Mouse (Mus musculus) CH12.LX (cell line): ENCODE data around the gene Tsn. TPM values are rescaled to one million over a fixed set of nuclear protein-coding genes. Genes with fewer than 3 reads are reported as not detected.

Experiments
- DNase-seq: peaks from one replicate; pipeline ENCODE4 v3.0.0-alpha.2; 2013; ENCODE audit errors: extremely low read depth
- H3K27ac ChIP-seq: 2 replicates; pipeline ENCODE4 v1.5.1; 2012; ENCODE audit warnings: low read depth, mild to moderate bottlenecking, control low read depth, moderate library complexity; ENCODE audit not compliant: insufficient read depth
- H3K27me3 ChIP-seq: replicated peaks from 2 replicates; pipeline ENCODE3; 2012; ENCODE audit warnings: inconsistent platforms
- H3K36me3 ChIP-seq, 2 experiments: replicated peaks in 1 of 2; 2 replicates each; pipeline versions ENCODE3 to v1.6.1; 2012; ENCODE audit warnings: inconsistent platforms in 1 of 2, low read length in 1 of 2, mild to moderate bottlenecking in 1 of 2, mixed read lengths in 1 of 2, moderate library complexity in 1 of 2; ENCODE audit not compliant: control insufficient read depth in 1 of 2, insufficient read depth in 1 of 2
- H3K4me1 ChIP-seq, 2 experiments: 2 replicates each; pipeline ENCODE4 v1.6.1; 2012; ENCODE audit warnings: inconsistent platforms in 1 of 2, moderate library complexity in 1 of 2; ENCODE audit not compliant: insufficient read depth in 2 of 2, control insufficient read depth in 1 of 2
- H3K4me2 ChIP-seq: 2 replicates; pipeline ENCODE4 v1.6.1; 2012; ENCODE audit warnings: low read depth, mild to moderate bottlenecking, control low read depth; ENCODE audit not compliant: poor library complexity, insufficient read depth, severe bottlenecking
- H3K4me3 ChIP-seq, 3 experiments: fragments of 150-350 bp in 1 of 3; sonication (generic) in 1 of 3; replicated peaks in 1 of 3; 2 replicates each; pipeline versions ENCODE3 to v1.5.1; 2011 to 2012; ENCODE audit warnings: low read depth in 2 of 3, low read length in 2 of 3, mild to moderate bottlenecking in 2 of 3, moderate library complexity in 2 of 3, control low read depth in 1 of 3, improper control_type of control experiment in 1 of 3, inconsistent platforms in 1 of 3, mixed read lengths in 1 of 3; ENCODE audit not compliant: poor library complexity in 1 of 3
- H3K79me2 ChIP-seq: replicated peaks from 2 replicates; pipeline ENCODE4 v1.6.1; 2012; ENCODE audit warnings: mild to moderate bottlenecking, moderate library complexity; ENCODE audit not compliant: control insufficient read depth, poor library complexity, insufficient read depth, severe bottlenecking; ENCODE audit errors: extremely low read depth
- H3K9ac ChIP-seq: 2 replicates; pipeline ENCODE4 v1.6.1; 2012; ENCODE audit warnings: low read depth, mild to moderate bottlenecking, control low read depth, moderate library complexity; ENCODE audit not compliant: insufficient read depth
- H3K9me3 ChIP-seq: replicated peaks from 2 replicates; pipeline ENCODE3; 2012; ENCODE audit warnings: low read length, inconsistent platforms, mixed read lengths
- BHLHE40 ChIP-seq: IDR thresholded peaks from 2 replicates; pipeline ENCODE4 v1.6.1; 2011; ENCODE audit warnings: mild to moderate bottlenecking, low read depth, low read length, improper control_type of control experiment
- CHD1 ChIP-seq: IDR thresholded peaks from 2 replicates; pipeline ENCODE4 v1.6.1; 2012; ENCODE audit warnings: low read depth, low read length, improper control_type of control experiment, inconsistent platforms
- CTCF ChIP-seq, 2 experiments: IDR thresholded peaks in 1 of 2; conservative IDR thresholded peaks in 1 of 2; 2 replicates each; pipeline ENCODE4 v1.5.1; 2011 to 2012; ENCODE audit warnings: low read depth in 2 of 2, low read length in 2 of 2, improper control_type of control experiment in 1 of 2, inconsistent platforms in 1 of 2, mild to moderate bottlenecking in 1 of 2, moderate library complexity in 1 of 2
- E2F4 ChIP-seq: IDR thresholded peaks from 2 replicates; pipeline ENCODE4 v1.6.1; 2011; ENCODE audit warnings: low read depth, low read length, improper control_type of control experiment; ENCODE audit not compliant: insufficient replicate concordance
- EP300 ChIP-seq: IDR thresholded peaks from 2 replicates; pipeline ENCODE4 v1.6.1; 2011; ENCODE audit warnings: low read length, improper control_type of control experiment
- ETS1 ChIP-seq: conservative IDR thresholded peaks from 2 replicates; pipeline ENCODE4 v1.6.1; 2012; ENCODE audit warnings: low read depth, mild to moderate bottlenecking, inconsistent platforms, low read length, improper control_type of control experiment, moderate library complexity
- GABPA ChIP-seq: IDR thresholded peaks from 2 replicates; pipeline ENCODE4 v1.6.1; 2012; ENCODE audit warnings: low read depth, low read length, improper control_type of control experiment, inconsistent platforms; ENCODE audit not compliant: insufficient replicate concordance
- IRF4 ChIP-seq: IDR thresholded peaks from 2 replicates; pipeline ENCODE4 v1.6.1; 2014; ENCODE audit warnings: low read depth, mild to moderate bottlenecking, inconsistent platforms, low read length, improper control_type of control experiment
- JUN ChIP-seq: IDR thresholded peaks from 2 replicates; pipeline ENCODE4 v1.6.1; 2011; ENCODE audit warnings: low read depth, mild to moderate bottlenecking, low read length, improper control_type of control experiment, moderate library complexity; ENCODE audit not compliant: insufficient read depth
- JUND ChIP-seq: conservative IDR thresholded peaks from 2 replicates; pipeline ENCODE4 v1.6.1; 2011; ENCODE audit warnings: low read depth, low read length, improper control_type of control experiment
- MAFK ChIP-seq: IDR thresholded peaks from 2 replicates; pipeline ENCODE4 v1.6.1; 2011; ENCODE audit warnings: low read length, improper control_type of control experiment; ENCODE audit not compliant: insufficient replicate concordance
- MAX ChIP-seq: IDR thresholded peaks from 2 replicates; pipeline ENCODE4 v1.6.1; 2011; ENCODE audit warnings: low read length, improper control_type of control experiment
- MAZ ChIP-seq: IDR thresholded peaks from 2 replicates; pipeline ENCODE4 v1.6.1; 2012; ENCODE audit warnings: low read depth, mild to moderate bottlenecking, inconsistent platforms, low read length, improper control_type of control experiment, moderate library complexity
- MEF2A ChIP-seq: IDR thresholded peaks from 2 replicates; pipeline ENCODE4 v1.6.1; 2014; ENCODE audit warnings: low read depth, mild to moderate bottlenecking, inconsistent platforms, low read length, improper control_type of control experiment, borderline replicate concordance
- MXI1 ChIP-seq: IDR thresholded peaks from 2 replicates; pipeline ENCODE4 v1.6.1; 2011; ENCODE audit warnings: mild to moderate bottlenecking, low read depth, low read length, improper control_type of control experiment
- PAX5 ChIP-seq: IDR thresholded peaks from 2 replicates; pipeline ENCODE4 v1.6.1; 2012; ENCODE audit warnings: low read length, inconsistent platforms, mixed read lengths
- RAD21 ChIP-seq: IDR thresholded peaks from 2 replicates; pipeline ENCODE4 v1.6.1; 2011; ENCODE audit warnings: low read depth, mild to moderate bottlenecking, low read length, improper control_type of control experiment, moderate library complexity
- SIN3A ChIP-seq: IDR thresholded peaks from 2 replicates; pipeline ENCODE4 v1.6.1; 2012; ENCODE audit warnings: low read length, improper control_type of control experiment, inconsistent platforms
- SMC3 ChIP-seq: IDR thresholded peaks from 2 replicates; pipeline ENCODE4 v1.6.1; 2011; ENCODE audit warnings: low read depth, low read length, improper control_type of control experiment
- TBP ChIP-seq: conservative IDR thresholded peaks from 2 replicates; pipeline ENCODE4 v1.6.1; 2011; ENCODE audit warnings: low read depth, low read length, improper control_type of control experiment
- UBTF ChIP-seq: IDR thresholded peaks from 2 replicates; pipeline ENCODE4 v1.6.1; 2012; ENCODE audit warnings: low read depth, mild to moderate bottlenecking, inconsistent platforms, low read length, improper control_type of control experiment, moderate library complexity
- USF1 ChIP-seq: IDR thresholded peaks from 2 replicates; pipeline ENCODE4 v1.6.1; 2014; ENCODE audit warnings: low read depth, mild to moderate bottlenecking, inconsistent platforms, low read length, improper control_type of control experiment
- USF2 ChIP-seq: conservative IDR thresholded peaks from 2 replicates; pipeline ENCODE4 v1.6.1; 2011; ENCODE audit warnings: low read depth, low read length, improper control_type of control experiment
- ZC3H11A ChIP-seq: IDR thresholded peaks from 2 replicates; pipeline ENCODE4 v1.6.1; 2012; ENCODE audit warnings: low read depth, mild to moderate bottlenecking, inconsistent platforms, low read length, improper control_type of control experiment
- ZKSCAN1 ChIP-seq: IDR thresholded peaks from 2 replicates; pipeline ENCODE4 v1.6.1; 2012; ENCODE audit warnings: low read depth, inconsistent platforms, low read length, improper control_type of control experiment, borderline replicate concordance
- ZMIZ1 ChIP-seq: IDR thresholded peaks from 2 replicates; pipeline ENCODE4 v1.6.1; 2012; ENCODE audit warnings: low read depth, mild to moderate bottlenecking, inconsistent platforms, low read length, improper control_type of control experiment
- dilution Hi-C: fragments of 300-500 bp; cut with MboI; formaldehyde crosslinking; loops from 2 replicates; pipeline ENCODE4 v1.14.3; 2020; ENCODE audit warnings: low sequenced_read_pairs; ENCODE audit not compliant: extremely low pct_unique_long_range_greater_than_20kb, extremely low pct_ligation_motif_present
- in situ Hi-C: fragments of 300-500 bp; cut with MboI; formaldehyde crosslinking; loops from 3 replicates; pipeline ENCODE4 v1.14.3; 2019; ENCODE audit warnings: low sequenced_read_pairs, low pct_ligation_motif_present, low pct_unique_long_range_greater_than_20kb, mixed read lengths
- polyA plus RNA-seq: library from polyadenylated mRNA; unstranded; fragments of >175 nt; gene quantifications from 2 replicates; pipeline ENCODE4 v1.2.1, GENCODE M21; 2012; ENCODE audit warnings: low read depth; ENCODE audit not compliant: insufficient read length
- total RNA-seq, 2 experiments: library from RNA; depleted of rRNA; stranded (reverse); fragments of 300-350 nt in 1 of 2; fragments of >200 nt in 1 of 2; gene quantifications; 2 replicates each; pipeline ENCODE4 v1.2.3; 2012 to 2014

Gene Tsn
- total and polyA plus RNA-seq, 3 experiments: 147 to 196 (median 158) TPM

DNA sequence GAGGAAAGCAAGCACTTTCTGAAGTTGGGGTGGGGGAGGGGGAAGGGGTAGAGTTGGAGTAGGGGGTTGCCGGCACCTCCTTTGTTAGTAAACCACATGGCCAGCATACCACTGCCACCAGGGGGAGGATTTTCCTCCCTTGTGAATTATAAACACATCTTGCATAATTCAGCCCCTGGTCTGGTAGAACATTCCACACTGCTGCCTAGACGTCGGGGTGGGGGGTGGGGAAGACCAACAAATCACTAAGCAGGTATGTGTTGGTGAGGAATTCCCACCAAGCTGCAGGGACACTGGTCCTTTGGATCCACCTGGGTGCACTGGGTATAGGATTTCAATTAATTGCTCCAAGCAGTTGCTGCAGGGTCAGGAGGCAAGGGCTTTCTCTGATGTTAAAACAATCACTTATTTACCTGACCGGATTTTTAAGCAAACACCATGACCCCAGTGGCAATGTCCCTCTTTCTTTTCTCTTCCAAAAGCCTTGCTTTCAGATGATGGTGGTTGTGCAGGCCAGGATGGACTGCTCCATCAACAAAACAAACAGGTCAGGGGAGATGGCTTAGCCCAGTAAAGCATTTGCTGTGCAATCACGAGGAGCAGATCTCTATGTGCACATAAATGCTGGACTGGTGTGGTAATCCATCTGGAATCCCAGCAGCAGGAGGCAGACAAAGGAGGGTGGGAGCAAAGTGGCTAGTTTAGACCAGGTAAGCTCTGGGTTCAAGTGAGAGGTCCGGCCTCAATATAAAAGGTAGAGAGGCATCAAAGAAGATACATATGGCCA is 32.3 kb upstream of the Tsn start:
- H3K4me1 ChIP-seq: no peaks in the 10 kb centered on the region
- in situ Hi-C loops: loop anchor here (25.0 kb wide), 1 partner anchor 418 kb away; no protein-coding TSS in a partner anchor
- dilution Hi-C loops: no loop called here
- TF ChIP-seq EP300: no peak
- TF ChIP-seq CTCF (conservative IDR thresholded peaks at IDR 0.05 in 1 of 2, IDR thresholded peaks at IDR 0.05 in 1 of 2; ENCODE audit: low read depth in 2 of 2, low read length in 2 of 2): peak in 1 of 2 experiments; percentile 22; a peak in 1 of 4 replicates
- no peak overlapping the region for H3K4me3 ChIP-seq
- H3K4me2 ChIP-seq: no peak overlapping the region
- no peaks in the 10 kb centered on the region for H3K9me3 ChIP-seq
- H3K36me3 ChIP-seq: no peaks in the 10 kb centered on the region
- no peaks in the 10 kb centered on the region for H3K27me3 ChIP-seq
- no peak overlapping the region for H3K9ac ChIP-seq
- no peak for DNase-seq
- no peak overlapping the region for H3K27ac ChIP-seq
- H3K79me2 ChIP-seq: no peaks in the 10 kb centered on the region

DNA sequence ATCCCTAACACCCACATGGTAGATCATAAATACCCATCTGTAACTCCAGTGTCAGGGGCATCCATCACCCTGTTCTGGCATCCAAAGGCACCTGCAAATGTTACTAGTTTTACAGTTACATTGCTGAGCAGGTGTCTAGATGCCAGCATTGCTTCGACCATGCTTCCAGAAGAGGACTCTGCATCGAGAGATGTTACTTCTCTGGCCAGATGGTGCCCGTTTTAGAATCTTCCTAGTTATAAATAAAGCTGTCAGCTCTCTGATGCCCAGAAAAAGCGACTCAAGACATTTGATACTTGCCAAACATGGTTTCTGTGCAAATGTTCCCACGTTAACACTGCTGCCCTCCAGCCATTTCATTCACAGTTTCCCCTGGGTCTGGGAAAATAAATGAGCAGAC is 26.4 kb upstream of the Tsn start:
- in situ Hi-C loops (loop anchor here (25.0 kb wide), 1 partner anchor 424 kb away; no protein-coding TSS in a partner anchor), dilution Hi-C loops (no loop called here)

DNA sequence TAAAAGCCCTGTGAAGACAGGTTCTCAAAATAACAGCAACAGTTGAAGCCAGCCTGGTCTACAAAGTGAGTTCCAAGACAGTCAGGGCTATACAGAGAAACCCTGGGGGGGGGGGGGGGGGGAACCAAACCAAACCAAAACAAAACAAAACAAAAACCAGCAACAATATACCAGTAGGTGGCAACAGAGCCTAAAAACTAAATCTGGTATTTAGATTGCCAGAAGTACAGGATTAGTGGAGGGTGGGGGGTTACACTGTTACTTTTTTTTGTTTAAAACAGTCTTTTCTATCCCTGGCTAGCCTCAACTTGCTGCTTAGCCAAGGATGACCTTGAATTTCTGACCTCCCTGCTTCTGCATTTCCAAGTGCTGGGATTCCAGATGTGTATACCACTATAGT is 24.3 kb upstream of the Tsn start:
- Histone ChIP-seq H3K9ac (no peak overlapping the region), H3K4me2 (no peak overlapping the region), H3K4me1 (no peaks in the 10 kb centered on the region; a peak in 1 of 4 replicates), H3K79me2 (no peaks in the 10 kb centered on the region), H3K36me3 (peaks cover 47 to 58% of the 10 kb centered on the region in 2 experiments), H3K9me3 (no peaks in the 10 kb centered on the region), H3K4me3 (no peak overlapping the region), H3K27ac (no peak overlapping the region), H3K27me3 (no peaks in the 10 kb centered on the region)
- dilution Hi-C loops: no loop called here
- no peak for DNase-seq
- in situ Hi-C loops: loop anchor here (25.0 kb wide), 1 partner anchor 426 kb away; no protein-coding TSS in a partner anchor
- TF ChIP-seq MAX (no peak), USF2 (no peak), ETS1 (no peak), CHD1 (no peak), ZMIZ1 (no peak), RAD21 (peak; percentile 36), PAX5 (no peak), SIN3A (no peak), MXI1 (no peak), SMC3 (peak; percentile 27), TBP (no peak), MEF2A (no peak), CTCF (conservative IDR thresholded peaks at IDR 0.05 in 1 of 2, IDR thresholded peaks at IDR 0.05 in 1 of 2; ENCODE audit: low read depth in 2 of 2, low read length in 2 of 2) (peak in 1 of 2 experiments; percentile 41; a peak in 2 of 4 replicates), GABPA (no peak), E2F4 (no peak), USF1 (no peak), ZKSCAN1 (no peak), IRF4 (no peak), BHLHE40 (no peak), MAZ (no peak), MAFK (no peak), JUN (no peak)

More for the DNA sequence above, 26.4 kb upstream of the Tsn start:
- Histone ChIP-seq H3K79me2 (no peaks in the 10 kb centered on the region), H3K4me2 (no peak overlapping the region), H3K4me3 (no peak overlapping the region), H3K9ac (no peak overlapping the region), H3K27me3 (no peaks in the 10 kb centered on the region), H3K9me3 (no peaks in the 10 kb centered on the region), H3K36me3 (peaks cover 27 to 38% of the 10 kb centered on the region in 2 experiments), H3K4me1 (no peaks in the 10 kb centered on the region; a peak in 1 of 4 replicates), H3K27ac (no peak overlapping the region)
- TF ChIP-seq JUND: no peak
- no peak for TF ChIP-seq UBTF
- no peak for TF ChIP-seq ZC3H11A
- no peak for DNase-seq
